Mouse (Mus musculus) E14TG2a.4 (cell line): Measurements from ENCODE around the gene Ubac2.

Experiments used
- H3K27me3 ChIP-seq: 2 replicates; pipeline ENCODE4 v1.6.1; 2014; ENCODE audit warnings: low read length, control low read depth; ENCODE audit not compliant: insufficient read depth
- H3K36me3 ChIP-seq: 2 replicates; pipeline ENCODE4 v1.6.1; 2014; ENCODE audit warnings: low read length, control low read depth; ENCODE audit not compliant: insufficient read depth
- H3K4me1 ChIP-seq: replicated peaks from 2 replicates; pipeline ENCODE4 v1.6.1; 2014; ENCODE audit warnings: low read depth, low read length, control low read depth
- H3K4me3 ChIP-seq: replicated peaks from 2 replicates; pipeline ENCODE4 v1.5.1; 2014; ENCODE audit warnings: mild to moderate bottlenecking, low read length
- H3K9me3 ChIP-seq: 2 replicates; pipeline ENCODE4 v1.6.1; 2014; ENCODE audit warnings: low read length, control low read depth
- CTCF ChIP-seq: conservative IDR thresholded peaks from 2 replicates; pipeline ENCODE4 v1.5.1; 2014; ENCODE audit warnings: low read length
- NANOG ChIP-seq: IDR thresholded peaks from 2 replicates; pipeline ENCODE4 v1.6.1; 2014; ENCODE audit warnings: borderline replicate concordance, low read length, mixed read lengths
- POU5F1 ChIP-seq: IDR thresholded peaks from 2 replicates; pipeline ENCODE4 v1.6.1; 2014; ENCODE audit warnings: low read length, borderline replicate concordance

Gene Ubac2

GRCm38 (mm10) chr14:122038874-122039647 is 160.6 kb downstream of the Ubac2 start:
- TF ChIP-seq POU5F1 (no peak), CTCF (peak; percentile 42)
- Histone ChIP-seq H3K9me3 (no peaks in the 10 kb centered on the region), H3K27me3 (no peaks in the 10 kb centered on the region), H3K4me1 (peaks cover 28% of the 10 kb centered on the region), H3K4me3 (no peak overlapping the region), H3K36me3 (peaks cover 9% of the 10 kb centered on the region)

- TF ChIP-seq CTCF (no peak), POU5F1 (no peak), NANOG (no peak)
Observed at GRCm38 (mm10) chr14:122041413-122041825, 163.0 kb downstream of the Ubac2 start.

DNA sequence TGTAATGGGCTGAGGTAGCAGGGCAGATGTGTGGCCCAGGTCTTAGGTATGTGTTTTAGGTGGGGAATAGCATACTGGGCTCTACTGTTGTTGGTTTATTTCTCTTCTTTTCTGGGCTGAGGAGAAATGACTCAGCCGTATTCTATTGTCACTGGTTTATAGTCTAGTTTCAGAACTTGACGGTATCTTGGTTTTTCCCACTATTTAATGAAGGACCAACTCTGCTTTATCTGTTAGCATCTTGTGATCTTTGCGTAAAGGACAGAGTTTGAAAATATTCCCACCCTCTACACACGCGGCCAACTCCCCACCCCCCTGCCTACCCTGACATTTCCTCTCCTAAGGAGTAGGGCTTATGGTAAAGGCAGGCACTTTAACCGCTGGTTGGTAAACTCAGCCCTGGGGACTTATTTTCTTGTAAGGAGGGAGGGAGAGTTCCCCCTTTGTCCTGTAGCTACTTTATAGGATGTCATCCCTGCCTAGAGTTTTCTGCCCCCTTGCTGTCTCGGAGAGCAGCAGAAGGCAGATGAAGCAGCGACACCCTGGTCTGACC is 163.8 kb downstream of the Ubac2 start:
- H3K9me3 ChIP-seq: no peaks in the 10 kb centered on the region
- peaks cover 15% of the 10 kb centered on the region for H3K4me1 ChIP-seq
- H3K4me3 ChIP-seq: no peak overlapping the region
- H3K36me3 ChIP-seq: peaks cover 9% of the 10 kb centered on the region
- no peaks in the 10 kb centered on the region for H3K27me3 ChIP-seq
- TF ChIP-seq CTCF (no peak), POU5F1 (no peak), NANOG (no peak)

More at GRCm38 (mm10) chr14:122041413-122041825, 163.0 kb downstream of the Ubac2 start:
- Histone ChIP-seq H3K36me3 (peaks cover 9% of the 10 kb centered on the region), H3K9me3 (no peaks in the 10 kb centered on the region), H3K4me1 (peaks cover 15% of the 10 kb centered on the region), H3K27me3 (no peaks in the 10 kb centered on the region), H3K4me3 (no peak overlapping the region)

- H3K4me1 ChIP-seq: 0 out of 2 replicates have a peak, but pooled peaks cover 4% of the 10 kb centered on the region
- H3K4me3 ChIP-seq: no peak overlapping the region
- no peaks in the 10 kb centered on the region for H3K36me3 ChIP-seq
- TF ChIP-seq POU5F1: no peak
- TF ChIP-seq CTCF: no peak
- no peak for TF ChIP-seq NANOG
- H3K9me3 ChIP-seq: no peaks in the 10 kb centered on the region
- H3K27me3 ChIP-seq: no peaks in the 10 kb centered on the region
Observed at GRCm38 (mm10) chr14:122047784-122048183, 169.4 kb downstream of the Ubac2 start.

DNA sequence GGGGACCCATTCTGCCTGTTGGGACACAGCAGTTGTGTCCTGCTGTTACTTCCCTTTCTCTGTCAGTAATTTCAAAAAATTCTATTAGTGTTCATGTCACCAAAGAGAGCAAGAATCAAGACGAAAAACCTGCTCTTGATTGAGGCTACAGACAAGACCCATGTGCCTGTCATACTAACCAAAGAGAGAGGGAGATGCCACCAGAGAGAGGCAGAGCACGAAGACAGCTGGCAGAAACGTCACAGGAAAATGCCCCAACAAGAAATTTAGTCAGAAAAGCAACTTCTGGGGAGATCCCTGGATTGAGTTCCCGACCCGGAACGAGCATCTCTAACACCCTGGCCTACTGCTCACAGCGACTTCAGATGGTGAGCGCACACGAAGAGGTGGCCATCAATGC is 170.4 kb downstream of the Ubac2 start:
- Histone ChIP-seq H3K36me3 (no peaks in the 10 kb centered on the region), H3K27me3 (no peaks in the 10 kb centered on the region), H3K4me1 (0 out of 2 replicates have a peak, but pooled peaks cover 4% of the 10 kb centered on the region), H3K9me3 (no peaks in the 10 kb centered on the region), H3K4me3 (no peak overlapping the region)
- no peak for TF ChIP-seq POU5F1
- no peak for TF ChIP-seq NANOG
- TF ChIP-seq CTCF: no peak

GRCm38 (mm10) chr14:122052896-122053635 is 174.6 kb downstream of the Ubac2 start:
- H3K4me1 ChIP-seq: peaks cover 4% of the 10 kb centered on the region
- no peak for TF ChIP-seq POU5F1
- no peaks in the 10 kb centered on the region for H3K9me3 ChIP-seq
- H3K36me3 ChIP-seq: no peaks in the 10 kb centered on the region
- no peak overlapping the region for H3K4me3 ChIP-seq
- 0 out of 2 replicates have a peak, but pooled peaks cover 7% of the 10 kb centered on the region for H3K27me3 ChIP-seq

DNA sequence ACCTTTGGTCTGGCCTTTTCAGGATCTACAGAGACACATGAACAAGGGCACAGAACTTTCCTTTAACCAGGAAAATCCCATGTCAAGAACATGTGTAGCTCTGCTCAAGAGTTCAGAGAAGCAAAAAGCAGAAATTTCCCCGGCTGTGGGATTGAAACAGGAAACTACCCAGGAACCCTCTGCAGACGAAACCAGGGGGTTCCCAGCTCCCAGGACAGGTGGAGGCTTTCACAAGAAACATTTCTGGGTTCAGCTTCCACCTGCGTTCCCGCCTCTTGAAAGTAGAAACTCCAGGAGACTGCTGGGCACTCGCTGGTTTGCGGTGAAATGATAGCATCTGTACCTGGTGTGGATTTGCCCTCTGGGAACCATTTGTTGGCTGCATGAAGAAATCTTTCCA is 178.5 kb downstream of the Ubac2 start:
- Histone ChIP-seq H3K27me3 (0 out of 2 replicates have a peak, but pooled peaks cover 7% of the 10 kb centered on the region), H3K36me3 (no peaks in the 10 kb centered on the region), H3K9me3 (no peaks in the 10 kb centered on the region), H3K4me3 (no peak overlapping the region), H3K4me1 (peaks cover 11% of the 10 kb centered on the region)
- no peak for TF ChIP-seq NANOG
- no peak for TF ChIP-seq POU5F1
- TF ChIP-seq CTCF: no peak

DNA sequence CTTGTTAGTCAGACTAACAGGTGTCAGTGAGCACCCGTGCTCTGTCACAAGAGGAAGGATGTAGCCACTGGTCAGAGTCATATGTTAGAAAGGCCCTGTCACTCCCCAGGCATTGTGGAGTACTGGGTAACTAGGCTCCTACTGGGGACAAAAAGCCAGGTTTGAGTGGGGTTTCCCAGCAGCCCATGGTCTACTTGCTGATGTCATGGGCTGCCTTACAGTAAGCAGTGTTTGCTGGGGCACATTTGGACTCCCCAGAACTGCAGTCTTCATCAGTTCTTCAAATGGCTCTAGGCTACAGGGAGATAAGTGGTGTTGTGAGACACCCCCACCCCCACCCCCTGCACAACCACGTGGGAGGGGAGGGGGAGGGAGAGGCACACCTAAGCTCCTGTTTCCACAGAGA is 179.5 kb downstream of the Ubac2 start:
- no peaks in the 10 kb centered on the region for H3K9me3 ChIP-seq
- TF ChIP-seq POU5F1: no peak
- no peak for TF ChIP-seq NANOG
- TF ChIP-seq CTCF: no peak

More for the DNA sequence above, 179.5 kb downstream of the Ubac2 start:
- Histone ChIP-seq H3K27me3 (0 out of 2 replicates have a peak, but pooled peaks cover 7% of the 10 kb centered on the region), H3K4me3 (no peak overlapping the region), H3K4me1 (peaks cover 11% of the 10 kb centered on the region), H3K36me3 (no peaks in the 10 kb centered on the region)
